In genomic region chr3:96198181-96198580, GRCm38 (mm10) we compare ENCODE assay signal across 8 mouse cellular contexts. TPM values are rescaled to one million over a fixed set of nuclear protein-coding genes. Genes with fewer than 3 reads are reported as not detected.
DNase-seq lines count a peak whose midpoint lies in the region; ATAC-seq and TF ChIP-seq lines count a peak whose summit lies in the region.

No protein-coding gene starts in this region.

- TF ChIP-seq POLR2A in limb, embryonic 14.5 days (IDR thresholded peaks at IDR 0.05; ENCODE audit: borderline replicate concordance, extremely low read depth, insufficient read depth, insufficient read length) = no peak

- in situ Hi-C loops in ES-E14 (cut with MboI; ENCODE audit: low sequenced_read_pairs in 2 of 2, unreplicated experiment in 2 of 2) = no loop called here

- H3K9ac ChIP-seq in ES-E14 (ENCODE audit: insufficient read depth, low read depth, low read length, poor library complexity, severe bottlenecking) = peak overlapping the region; percentile 71
- H3K9ac ChIP-seq in forebrain, embryonic 12.5 days = 0 out of 2 replicates have a peak overlapping the region, but pooled peaks have one; percentile 92
- no peak overlapping the region for H3K9ac ChIP-seq in limb, embryonic 14.5 days (ENCODE audit: low read depth, low read length, severe bottlenecking)
- H3K9ac ChIP-seq in neural tube, embryonic 12.5 days = peak overlapping the region; percentile 14; the same call in 1 of the 2 replicates

- intact Hi-C loops in heart, postnatal 36 days (cut with DNase I) = no loop called here
- intact Hi-C loops in left cerebral cortex, postnatal 4 days (cut with DNase I) = no loop called here

- peak overlapping the region; percentile 97 for H3K27ac ChIP-seq in heart, embryonic 10.5 days
- H3K27ac ChIP-seq in ES-E14 (ENCODE audit: insufficient read depth, low read depth, low read length, poor library complexity, severe bottlenecking) = no peak overlapping the region; the same call in 1 of the 2 replicates
- H3K27ac ChIP-seq in forebrain, embryonic 12.5 days = no peak overlapping the region
- no peak overlapping the region for H3K27ac ChIP-seq in limb, embryonic 14.5 days (replicated peaks; ENCODE audit: low read depth, low read length)
- H3K27ac ChIP-seq in neural tube, embryonic 12.5 days = no peak overlapping the region

- H3K27me3 ChIP-seq in heart, embryonic 10.5 days (ENCODE audit: insufficient read depth, poor library complexity, severe bottlenecking) = no peaks in the 10 kb centered on the region
- peaks cover 10% of the 10 kb centered on the region for H3K27me3 ChIP-seq in forebrain, embryonic 12.5 days
- H3K27me3 ChIP-seq in limb, embryonic 14.5 days (ENCODE audit: control insufficient read depth, insufficient read depth, low read length) = no peaks in the 10 kb centered on the region
- no peaks in the 10 kb centered on the region for H3K27me3 ChIP-seq in neural tube, embryonic 12.5 days (replicated peaks)

- no peaks in the 10 kb centered on the region for H3K9me3 ChIP-seq in heart, embryonic 10.5 days
- H3K9me3 ChIP-seq in ES-E14 (ENCODE audit: control insufficient read depth, insufficient read depth, low read depth, low read length) = no peaks in the 10 kb centered on the region
- peaks cover 4% of the 10 kb centered on the region; the same call in 1 of the 2 replicates for H3K9me3 ChIP-seq in forebrain, embryonic 12.5 days
- no peaks in the 10 kb centered on the region for H3K9me3 ChIP-seq in limb, embryonic 14.5 days (ENCODE audit: control insufficient read depth, low read length)
- no peaks in the 10 kb centered on the region for H3K9me3 ChIP-seq in neural tube, embryonic 12.5 days

- H3K4me1 ChIP-seq in heart, embryonic 10.5 days = peaks cover 21% of the 10 kb centered on the region
- H3K4me1 ChIP-seq in ES-E14 (ENCODE audit: control insufficient read depth in 2 of 2, insufficient read depth in 2 of 2, low read length in 2 of 2, poor library complexity in 1 of 2) = peaks cover 0 to 4% of the 10 kb centered on the region in 2 experiments; a peak in 1 of 4 replicates
- H3K4me1 ChIP-seq in forebrain, embryonic 12.5 days = peaks cover 14% of the 10 kb centered on the region
- H3K4me1 ChIP-seq in limb, embryonic 14.5 days (ENCODE audit: control insufficient read depth, insufficient read depth, low read length) = peaks cover 12% of the 10 kb centered on the region
- peaks cover 11% of the 10 kb centered on the region for H3K4me1 ChIP-seq in neural tube, embryonic 12.5 days

- peak overlapping the region; percentile 94 for H3K4me2 ChIP-seq in forebrain, embryonic 12.5 days
- H3K4me2 ChIP-seq in limb, embryonic 14.5 days (replicated peaks; ENCODE audit: low read depth, low read length, severe bottlenecking) = peak overlapping the region; percentile 95
- peak overlapping the region; percentile 93 for H3K4me2 ChIP-seq in neural tube, embryonic 12.5 days (replicated peaks)

- ATAC-seq in forebrain, embryonic 12.5 days (ENCODE audit: low FRiP score) = peak; percentile 27; the same call in 1 of the 2 replicates
- ATAC-seq in limb, embryonic 14.5 days (ENCODE audit: low FRiP score, low read depth) = no peak
- 0 out of 2 replicates have a peak, but pooled peaks have one; percentile 8 for ATAC-seq in neural tube, embryonic 12.5 days (ENCODE audit: low FRiP score, low read depth)

- no peak for DNase-seq in heart, embryonic 10.5 days (ENCODE audit: low spot score)
- no peak for DNase-seq in heart, postnatal 36 days
- no peak for DNase-seq in ES-E14 (ENCODE audit: low read depth, low spot score)
- no peak for DNase-seq in limb, embryonic 14.5 days (ENCODE audit: low spot score)
- DNase-seq in cerebellum, postnatal 36 days = no peak
- no peak for DNase-seq in left cerebral cortex, postnatal 4 days

- H3K4me3 ChIP-seq in heart, embryonic 10.5 days = peak overlapping the region; percentile 79
- peak overlapping the region; percentile 42 to 75 for H3K4me3 ChIP-seq in ES-E14 (ENCODE audit: insufficient read depth in 1 of 2, low read depth in 1 of 2, low read length in 2 of 2, poor library complexity in 1 of 2, severe bottlenecking in 1 of 2)
- H3K4me3 ChIP-seq in forebrain, embryonic 12.5 days (replicated peaks) = peak overlapping the region; percentile 64
- peak overlapping the region; percentile 68 for H3K4me3 ChIP-seq in limb, embryonic 14.5 days (replicated peaks; ENCODE audit: low read length)
- peak overlapping the region; percentile 5; the same call in 1 of the 2 replicates for H3K4me3 ChIP-seq in neural tube, embryonic 12.5 days

- peaks cover 27% of the 10 kb centered on the region for H3K36me3 ChIP-seq in heart, embryonic 10.5 days
- H3K36me3 ChIP-seq in ES-E14 (ENCODE audit: control insufficient read depth, insufficient read depth, low read length, poor library complexity, severe bottlenecking) = no peaks in the 10 kb centered on the region
- H3K36me3 ChIP-seq in forebrain, embryonic 12.5 days (replicated peaks) = peaks cover 4% of the 10 kb centered on the region; the same call in 1 of the 2 replicates
- no peaks in the 10 kb centered on the region for H3K36me3 ChIP-seq in limb, embryonic 14.5 days (ENCODE audit: control insufficient read depth, insufficient read depth, low read length)
- H3K36me3 ChIP-seq in neural tube, embryonic 12.5 days = peaks cover 6% of the 10 kb centered on the region; the same call in 1 of the 2 replicates

- WGBS in heart, embryonic 10.5 days = 3% methylated on average over 6 of the region's 6 CpGs
- WGBS in forebrain, embryonic 12.5 days = 2% methylated on average over 6 of the region's 6 CpGs
- 4% methylated on average over 6 of the region's 6 CpGs for WGBS in limb, embryonic 14.5 days
- whole genome bisulfite sequencing in neural tube, embryonic 12.5 days = 5% methylated on average over 6 of the region's 6 CpGs

TF ChIP-seq in ES-E14, 5 proteins besides CTCF, POLR2A, EP300 and RAD21:
- TF ChIP-seq HCFC1 (IDR thresholded peaks at IDR 0.05; ENCODE audit: borderline replicate concordance, insufficient read depth, low read length) (no peak), CHD2 (IDR thresholded peaks at IDR 0.05; ENCODE audit: low read depth, low read length) (no peak), MAFK (IDR thresholded peaks at IDR 0.05; ENCODE audit: insufficient read depth, low read depth, low read length) (no peak), ZNF384 (IDR thresholded peaks at IDR 0.05; ENCODE audit: low read depth, low read length) (no peak), ZC3H11A (IDR thresholded peaks at IDR 0.05; ENCODE audit: borderline replicate concordance, low read depth, low read length) (no peak)
TF ChIP-seq in ES-E14: peak in this region for 0.

RNA-seq across cellular contexts. Expression of gene Sv2a, which starts 17.2 kb away (rescaled TPM):
- polyA plus RNA-seq in heart, embryonic 10.5 days (2016; fragmentation: Nextera tagmentation; extraction: Ambion mirVana) = 17.8 and 22.6 TPM in 2 replicates
- 1 to 10 TPM; 3.4 to 9.9 TPM for total RNA-seq in heart, postnatal 36 days (2021)
- total RNA-seq in ES-E14 (2012; rRNA removed) = 7.2 and 8.2 TPM in 2 replicates
- polyA plus RNA-seq in forebrain, embryonic 12.5 days (2016; fragmentation: Nextera tagmentation; extraction: Ambion mirVana) = 22.9 and 24.3 TPM in 2 replicates
- 13.2 and 13.8 TPM in 2 replicates for polyA plus RNA-seq in limb, embryonic 14.5 days (2012; rRNA removed)
- polyA plus RNA-seq in limb, embryonic 14.5 days (2014; fragmentation: Nextera tagmentation; extraction: Ambion mirVana) = 3.6 and 3.8 TPM in 2 replicates
- 44.4 and 44.8 TPM in 2 replicates for polyA plus RNA-seq in neural tube, embryonic 12.5 days (2016; fragmentation: Nextera tagmentation; extraction: Ambion mirVana)
- total RNA-seq in left cerebral cortex, postnatal 4 days (2021) = 100 to 1,000 TPM; 241 to 264 TPM

RNA-seq across cellular contexts. Expression of gene Bola1, which starts 21.3 kb away (rescaled TPM):
- 58.9 and 62.8 TPM in 2 replicates for polyA plus RNA-seq in heart, embryonic 10.5 days (2016; fragmentation: Nextera tagmentation; extraction: Ambion mirVana)
- 10 to 100 TPM; 25.1 to 26.9 TPM for total RNA-seq in heart, postnatal 36 days (2021)
- total RNA-seq in ES-E14 (2012; rRNA removed) = 70.8 and 76.4 TPM in 2 replicates
- polyA plus RNA-seq in forebrain, embryonic 12.5 days (2016; fragmentation: Nextera tagmentation; extraction: Ambion mirVana) = 72.2 and 77.9 TPM in 2 replicates
- 38.8 and 43.9 TPM in 2 replicates for polyA plus RNA-seq in limb, embryonic 14.5 days (2012; rRNA removed)
- polyA plus RNA-seq in limb, embryonic 14.5 days (2014; fragmentation: Nextera tagmentation; extraction: Ambion mirVana) = 47.7 and 60.2 TPM in 2 replicates
- 60.8 and 69.5 TPM in 2 replicates for polyA plus RNA-seq in neural tube, embryonic 12.5 days (2016; fragmentation: Nextera tagmentation; extraction: Ambion mirVana)
- 10 to 100 TPM; 18.7 to 24.7 TPM for total RNA-seq in left cerebral cortex, postnatal 4 days (2021)

RNA-seq across cellular contexts. Expression of gene Hist2h2ab, which starts 21.5 kb away (rescaled TPM):
- 0.73 TPM in 1 of 2 replicates, not detected in the other for polyA plus RNA-seq in heart, embryonic 10.5 days (2016; fragmentation: Nextera tagmentation; extraction: Ambion mirVana)
- 1 to 10 TPM; 1.9 to 2.3 TPM for total RNA-seq in heart, postnatal 36 days (2021)
- total RNA-seq in ES-E14 (2012; rRNA removed) = 54.2 and 70.0 TPM in 2 replicates
- polyA plus RNA-seq in forebrain, embryonic 12.5 days (2016; fragmentation: Nextera tagmentation; extraction: Ambion mirVana) = 1.1 and 1.7 TPM in 2 replicates
- polyA plus RNA-seq in limb, embryonic 14.5 days (2012; rRNA removed) = 1.7 and 2.7 TPM in 2 replicates
- 0.99 and 1.3 TPM in 2 replicates for polyA plus RNA-seq in limb, embryonic 14.5 days (2014; fragmentation: Nextera tagmentation; extraction: Ambion mirVana)
- polyA plus RNA-seq in neural tube, embryonic 12.5 days (2016; fragmentation: Nextera tagmentation; extraction: Ambion mirVana) = 1.7 TPM in 1 of 2 replicates, not detected in the other
- 10 to 100 TPM; 21.6 to 26.0 TPM for total RNA-seq in left cerebral cortex, postnatal 4 days (2021)

RNA-seq across cellular contexts. Expression of gene Hist2h2ac, which starts 22.5 kb away (rescaled TPM):
- 3.4 and 8.2 TPM in 2 replicates for polyA plus RNA-seq in heart, embryonic 10.5 days (2016; fragmentation: Nextera tagmentation; extraction: Ambion mirVana)
- 10 to 100 TPM; 32.1 to 35.4 TPM for total RNA-seq in heart, postnatal 36 days (2021)
- total RNA-seq in ES-E14 (2012; rRNA removed) = 684 and 687 TPM in 2 replicates
- polyA plus RNA-seq in forebrain, embryonic 12.5 days (2016; fragmentation: Nextera tagmentation; extraction: Ambion mirVana) = 13.8 and 14.0 TPM in 2 replicates
- polyA plus RNA-seq in limb, embryonic 14.5 days (2012; rRNA removed) = 11.8 and 14.2 TPM in 2 replicates
- 7.0 and 8.9 TPM in 2 replicates for polyA plus RNA-seq in limb, embryonic 14.5 days (2014; fragmentation: Nextera tagmentation; extraction: Ambion mirVana)
- polyA plus RNA-seq in neural tube, embryonic 12.5 days (2016; fragmentation: Nextera tagmentation; extraction: Ambion mirVana) = 5.7 and 9.5 TPM in 2 replicates
- 10 to 100 TPM; 70.9 to 71.7 TPM for total RNA-seq in left cerebral cortex, postnatal 4 days (2021)

RNA-seq across cellular contexts. Expression of gene Hist2h2be, which starts 22.7 kb away (rescaled TPM):
- 2.8 and 3.5 TPM in 2 replicates for polyA plus RNA-seq in heart, embryonic 10.5 days (2016; fragmentation: Nextera tagmentation; extraction: Ambion mirVana)
- total RNA-seq in heart, postnatal 36 days (2021) = 10 to 100 TPM in 1 of 2 experiments, 1 to 10 TPM in 1; 8.3 to 10.5 TPM
- total RNA-seq in ES-E14 (2012; rRNA removed) = 0.80 and 1.0 TPM in 2 replicates
- 14.9 and 15.4 TPM in 2 replicates for polyA plus RNA-seq in forebrain, embryonic 12.5 days (2016; fragmentation: Nextera tagmentation; extraction: Ambion mirVana)
- polyA plus RNA-seq in limb, embryonic 14.5 days (2012; rRNA removed) = 8.5 TPM in 2 replicates
- polyA plus RNA-seq in limb, embryonic 14.5 days (2014; fragmentation: Nextera tagmentation; extraction: Ambion mirVana) = 5.2 and 7.5 TPM in 2 replicates
- 5.6 and 5.7 TPM in 2 replicates for polyA plus RNA-seq in neural tube, embryonic 12.5 days (2016; fragmentation: Nextera tagmentation; extraction: Ambion mirVana)
- total RNA-seq in left cerebral cortex, postnatal 4 days (2021) = 1 to 10 TPM; 4.6 to 5.2 TPM

Comparison
In these comparisons a context has a peak if more than half of its experiments do, and no peak if none do; other contexts are left out.
1. H3K4me3 ChIP-seq: peak in every context shown above with its lines; median percentile 79 in heart, embryonic 10.5 days; 68 in limb, embryonic 14.5 days; 64 in forebrain, embryonic 12.5 days; 58 in ES-E14; 5 in neural tube, embryonic 12.5 days.